Mouse (Mus musculus) small intestine, adult 2 months (tissue): ENCODE data around the gene Mpzl2.

Experiments
- CTCF ChIP-seq: fragments of 200-500 bp; IDR thresholded peaks from 2 replicates; pipeline ENCODE4 v1.5.1; 2012; ENCODE audit warnings: low read depth, mild to moderate bottlenecking, control low read depth, inconsistent platforms, low read length, moderate library complexity, mixed read lengths; ENCODE audit not compliant: insufficient replicate concordance, insufficient read length; ENCODE audit errors: extremely low read depth
- POLR2A ChIP-seq: fragments of 200-500 bp; IDR thresholded peaks from 2 replicates; pipeline ENCODE4 v1.6.1; 2012; ENCODE audit warnings: low read depth, mild to moderate bottlenecking, control low read depth, inconsistent platforms, low read length, moderate library complexity

DNA sequence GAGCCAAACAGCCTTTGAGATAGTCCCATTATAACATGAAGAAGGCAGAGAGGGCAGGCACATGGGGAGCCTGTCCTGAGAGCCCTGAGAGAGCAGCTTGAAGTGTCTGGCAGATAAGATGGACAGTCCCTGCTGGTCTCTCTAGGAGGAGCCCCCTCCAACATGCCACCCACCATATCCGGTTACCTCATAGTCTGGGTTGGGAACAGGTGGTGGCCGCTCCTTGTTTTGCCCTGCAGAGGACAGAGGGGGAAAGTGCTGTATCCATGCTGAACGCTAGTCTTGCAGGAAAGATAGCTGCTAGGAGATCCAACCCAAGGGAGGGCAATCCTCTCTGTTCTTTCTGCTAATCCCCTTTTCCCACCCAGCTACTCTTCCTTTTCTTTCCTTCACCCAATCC is 39.4 kb upstream of the Mpzl2 start:
- TF ChIP-seq CTCF (no peak), POLR2A (no peak)
